Mouse (Mus musculus) frontal cortex, postnatal 14 days (tissue): Measurements from ENCODE around the gene Olfr137.

ENCODE experiments used
- DNase-seq, 2 experiments: peaks; one replicate each; pipeline ENCODE4 v3.0.0; 2022; ENCODE audit warnings: low spot score in 2 of 2

The Olfr137 gene

GRCm38 (mm10) chr17:38307470-38307869 is at the start of gene Olfr137:
TSS of gene Olfr137 (minus strand) at chr17:38307570.
- DNase-seq, result no peak

DNA sequence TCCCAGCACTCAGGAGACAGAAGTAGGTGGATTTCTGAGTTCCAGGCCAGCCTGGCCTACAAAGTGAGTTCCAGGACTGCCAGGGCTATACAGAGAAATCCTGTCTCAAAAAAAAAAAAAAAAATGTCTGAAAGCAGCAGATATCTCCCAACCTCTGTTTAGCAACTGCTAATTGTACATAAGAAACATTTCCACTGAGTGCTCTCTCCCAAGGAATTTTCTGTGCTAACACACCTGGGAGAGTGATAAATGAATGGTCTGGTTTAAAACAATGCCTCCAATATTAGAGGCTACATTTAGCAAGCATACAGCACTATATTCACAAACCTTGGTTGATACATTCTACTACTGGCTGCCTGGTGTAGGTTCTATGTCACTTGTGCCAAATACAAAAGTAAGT is 22.2 kb upstream of the Olfr137 start, which contains the start of gene Olfr136:
Gene Olfr136, plus strand, starts transcription at position 301 of the 400 bp plus-strand sequence.
- DNase-seq, result no peak

DNA sequence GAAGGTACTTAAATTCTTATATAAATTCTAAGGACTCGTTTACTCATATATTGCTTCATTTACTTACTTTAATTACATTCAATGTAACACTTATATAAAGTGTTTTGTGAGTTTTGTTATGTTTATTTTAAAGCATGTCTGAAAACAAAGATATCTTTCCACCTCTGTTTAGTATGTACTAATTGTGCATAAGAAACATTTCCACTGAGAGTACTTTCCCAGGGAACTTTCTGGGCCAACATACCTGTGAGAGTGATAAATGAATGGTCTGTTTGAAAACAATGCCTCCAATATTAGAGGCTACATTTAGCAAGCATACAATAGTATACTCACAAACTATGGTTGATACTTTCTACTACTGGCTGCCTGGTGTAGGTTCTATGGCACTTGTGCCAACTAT is 46.6 kb downstream of the Olfr137 start, which contains the start of gene Olfr138:
Gene Olfr138, plus strand, starts transcription at position 301 of the 400 bp plus-strand sequence.
- no peak for DNase-seq
